In the genomic region with DNA sequence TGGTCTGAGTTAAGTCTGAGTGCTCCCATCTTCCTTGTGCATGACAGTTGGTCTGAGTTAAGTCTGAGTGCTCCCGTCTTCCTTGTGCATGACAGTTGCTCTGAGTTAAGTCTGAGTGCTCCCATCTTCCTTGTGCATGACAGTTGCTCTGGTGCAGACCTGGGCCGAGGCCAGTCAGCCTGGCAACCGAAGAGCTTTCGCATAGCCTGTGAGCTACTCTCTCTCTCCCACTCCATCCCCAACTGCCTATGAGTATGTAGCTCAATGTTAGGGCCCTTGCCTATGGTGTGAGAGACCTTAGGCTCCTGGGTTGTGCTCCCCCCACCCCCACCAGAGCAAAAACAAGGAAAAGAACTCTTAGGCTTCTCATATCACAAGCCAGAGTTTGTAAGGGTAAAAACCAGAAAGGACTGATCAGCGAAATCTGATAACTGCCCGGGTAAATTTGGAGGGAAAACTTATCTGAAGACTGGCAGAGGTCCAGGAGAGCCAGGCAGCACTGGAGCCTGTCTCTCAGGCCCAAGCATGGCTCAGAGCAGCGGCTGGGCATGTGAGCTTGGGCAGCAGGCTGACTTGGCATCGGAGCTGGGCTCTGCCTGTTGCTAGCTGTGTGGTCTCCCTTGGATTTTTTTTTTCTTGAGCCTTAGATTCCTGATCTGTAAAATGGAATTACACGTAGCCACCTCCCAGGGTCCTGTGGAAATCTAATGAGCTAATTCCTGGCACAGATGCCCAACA, we compare ENCODE assay signal across 11 mouse cellular contexts. TPM values are rescaled to one million over a fixed set of nuclear protein-coding genes. Genes with fewer than 3 reads are reported as not detected.
DNase-seq lines count a peak whose midpoint lies in the region; ATAC-seq lines count a peak whose summit lies in the region.
"Had no signal": no experiment of that assay in that cellular context is flagged by ENCODE, and none has a peak within 500 bp of the region (broad histone marks: within the 10 kb centered on the region; RNA-seq: fewer than 3 reads in every experiment).

No protein-coding gene starts in this region.

- no peak for ATAC-seq in limb, embryonic 12.5 days (ENCODE audit: insufficient number of reproducible peaks, insufficient read depth, low FRiP score, low TSS enrichment, low read depth)
- no peak for ATAC-seq in embryonic facial prominence, embryonic 15.5 days (ENCODE audit: insufficient number of reproducible peaks, low FRiP score, low TSS enrichment, low read depth)
- no peak for ATAC-seq in hindbrain, embryonic 15.5 days (ENCODE audit: low FRiP score, low read depth)
- no peak; the same call in 1 of the 2 replicates for ATAC-seq in neural tube, embryonic 14.5 days (ENCODE audit: low read depth)
- ATAC-seq in kidney, embryonic 16.5 days (ENCODE audit: low FRiP score, low TSS enrichment) = no peak
- ATAC-seq: Patski had no signal

- H3K4me3 ChIP-seq in limb, embryonic 12.5 days (replicated peaks) = no peak overlapping the region
- no peak overlapping the region for H3K4me3 ChIP-seq in limb, embryonic 10.5 days
- no peak overlapping the region for H3K4me3 ChIP-seq in embryonic facial prominence, embryonic 15.5 days (replicated peaks)
- H3K4me3 ChIP-seq in hindbrain, embryonic 15.5 days = no peak overlapping the region
- no peak overlapping the region for H3K4me3 ChIP-seq in neural tube, embryonic 14.5 days (ENCODE audit: low read depth, low read length)
- no peak overlapping the region for H3K4me3 ChIP-seq in kidney, embryonic 16.5 days (ENCODE audit: low read length)
- H3K4me3 ChIP-seq: heart, embryonic 12.5 days had no signal

- H3K27ac ChIP-seq in limb, embryonic 12.5 days = peak overlapping the region; percentile 53; the same call in 1 of the 2 replicates
- no peak overlapping the region; the same call in 1 of the 2 replicates for H3K27ac ChIP-seq in limb, embryonic 10.5 days
- peak overlapping the region; percentile 72 for H3K27ac ChIP-seq in embryonic facial prominence, embryonic 15.5 days (replicated peaks)
- H3K27ac ChIP-seq in hindbrain, embryonic 15.5 days (replicated peaks) = peak overlapping the region; percentile 64
- H3K27ac ChIP-seq in neural tube, embryonic 14.5 days (ENCODE audit: low read depth, low read length) = peak overlapping the region; percentile 44
- no peak overlapping the region for H3K27ac ChIP-seq in kidney, embryonic 16.5 days (ENCODE audit: low read length)

- peaks cover 34% of the 10 kb centered on the region for H3K4me1 ChIP-seq in limb, embryonic 12.5 days (replicated peaks)
- H3K4me1 ChIP-seq in limb, embryonic 10.5 days = peaks cover 18% of the 10 kb centered on the region
- peaks cover 47% of the 10 kb centered on the region for H3K4me1 ChIP-seq in embryonic facial prominence, embryonic 15.5 days
- peaks cover 60% of the 10 kb centered on the region for H3K4me1 ChIP-seq in hindbrain, embryonic 15.5 days (replicated peaks)
- H3K4me1 ChIP-seq in neural tube, embryonic 14.5 days (ENCODE audit: control insufficient read depth, insufficient read depth, low read length) = 0 out of 2 replicates have a peak, but pooled peaks cover 9% of the 10 kb centered on the region
- peaks cover 21% of the 10 kb centered on the region for H3K4me1 ChIP-seq in kidney, embryonic 16.5 days (ENCODE audit: insufficient read depth, low read length)

- DNase-seq in limb, embryonic 10.5 days (ENCODE audit: low spot score) = no peak
- DNase-seq in layer of hippocampus, adult 11-12 months (ENCODE audit: low spot score) = no peak
- no peak for DNase-seq in lung, postnatal 36 days
- DNase-seq: kidney, adult 8-10 months had no signal

- 75% methylated on average over 9 of the region's 9 CpGs for WGBS in limb, embryonic 12.5 days
- WGBS in limb, embryonic 10.5 days = 82% methylated on average over 9 of the region's 9 CpGs
- 46% methylated on average over 9 of the region's 9 CpGs for WGBS in embryonic facial prominence, embryonic 15.5 days
- 49% methylated on average over 9 of the region's 9 CpGs for WGBS in hindbrain, embryonic 15.5 days
- 48% methylated on average over 9 of the region's 9 CpGs for WGBS in neural tube, embryonic 14.5 days
- WGBS in kidney, embryonic 16.5 days = 55% methylated on average over 9 of the region's 9 CpGs

- H3K36me3 ChIP-seq in limb, embryonic 12.5 days = peaks cover 50% of the 10 kb centered on the region
- H3K36me3 ChIP-seq in limb, embryonic 10.5 days = peaks cover 48% of the 10 kb centered on the region
- peaks cover 29% of the 10 kb centered on the region for H3K36me3 ChIP-seq in embryonic facial prominence, embryonic 15.5 days
- H3K36me3 ChIP-seq in hindbrain, embryonic 15.5 days = 0 out of 2 replicates have a peak, but pooled peaks cover 6% of the 10 kb centered on the region
- peaks cover 14% of the 10 kb centered on the region; the same call in 1 of the 2 replicates for H3K36me3 ChIP-seq in neural tube, embryonic 14.5 days (ENCODE audit: control insufficient read depth, insufficient read depth, low read length)
- peaks cover 17% of the 10 kb centered on the region for H3K36me3 ChIP-seq in kidney, embryonic 16.5 days (ENCODE audit: insufficient read depth, low read length)

- no peak overlapping the region for H3K9ac ChIP-seq in limb, embryonic 12.5 days (replicated peaks)
- no peak overlapping the region for H3K9ac ChIP-seq in embryonic facial prominence, embryonic 15.5 days
- H3K9ac ChIP-seq in hindbrain, embryonic 15.5 days = no peak overlapping the region
- H3K9ac ChIP-seq in neural tube, embryonic 14.5 days (replicated peaks; ENCODE audit: low read depth, low read length) = 0 out of 2 replicates have a peak overlapping the region, but pooled peaks have one; percentile 7
- H3K9ac ChIP-seq in kidney, embryonic 16.5 days (replicated peaks; ENCODE audit: low read length) = no peak overlapping the region
- H3K9ac ChIP-seq: heart, embryonic 12.5 days had no signal

- no peak overlapping the region for H3K4me2 ChIP-seq in limb, embryonic 12.5 days
- H3K4me2 ChIP-seq in embryonic facial prominence, embryonic 15.5 days (replicated peaks) = no peak overlapping the region
- H3K4me2 ChIP-seq in hindbrain, embryonic 15.5 days = no peak overlapping the region
- H3K4me2 ChIP-seq in neural tube, embryonic 14.5 days (ENCODE audit: low read depth, low read length) = no peak overlapping the region
- H3K4me2 ChIP-seq in kidney, embryonic 16.5 days (replicated peaks; ENCODE audit: low read depth, low read length) = no peak overlapping the region
- H3K4me2 ChIP-seq: heart, embryonic 12.5 days had no signal

- H3K27me3 ChIP-seq in limb, embryonic 12.5 days = no peaks in the 10 kb centered on the region
- no peaks in the 10 kb centered on the region for H3K27me3 ChIP-seq in limb, embryonic 10.5 days (ENCODE audit: low read depth, poor library complexity, severe bottlenecking)
- H3K27me3 ChIP-seq in embryonic facial prominence, embryonic 15.5 days = no peaks in the 10 kb centered on the region
- H3K27me3 ChIP-seq in hindbrain, embryonic 15.5 days = no peaks in the 10 kb centered on the region
- H3K27me3 ChIP-seq in neural tube, embryonic 14.5 days (ENCODE audit: control insufficient read depth, insufficient read depth, low read length) = no peaks in the 10 kb centered on the region
- H3K27me3 ChIP-seq in kidney, embryonic 16.5 days (ENCODE audit: insufficient read depth, low read length) = no peaks in the 10 kb centered on the region
- H3K27me3 ChIP-seq: heart, embryonic 12.5 days; Patski had no signal

- no peaks in the 10 kb centered on the region for H3K9me3 ChIP-seq in limb, embryonic 12.5 days
- H3K9me3 ChIP-seq in limb, embryonic 10.5 days (replicated peaks) = no peaks in the 10 kb centered on the region
- no peaks in the 10 kb centered on the region for H3K9me3 ChIP-seq in embryonic facial prominence, embryonic 15.5 days (replicated peaks)
- H3K9me3 ChIP-seq in hindbrain, embryonic 15.5 days = no peaks in the 10 kb centered on the region
- H3K9me3 ChIP-seq in neural tube, embryonic 14.5 days (ENCODE audit: control insufficient read depth, low read length) = no peaks in the 10 kb centered on the region
- no peaks in the 10 kb centered on the region for H3K9me3 ChIP-seq in kidney, embryonic 16.5 days (ENCODE audit: low read length)
- H3K9me3 ChIP-seq: heart, embryonic 12.5 days had no signal

RNA-seq across cellular contexts. Expression of a gene that starts 46.1 kb away (rescaled TPM):
- polyA plus RNA-seq in limb, embryonic 12.5 days (2016; fragmentation: Nextera tagmentation; extraction: Ambion mirVana) = 24.1 and 26.7 TPM in 2 replicates
- 20.1 and 26.8 TPM in 2 replicates for polyA plus RNA-seq in limb, embryonic 10.5 days (2016; fragmentation: Nextera tagmentation; extraction: Ambion mirVana)
- polyA plus RNA-seq in embryonic facial prominence, embryonic 15.5 days (2015; fragmentation: Nextera tagmentation; extraction: Ambion mirVana) = 23.0 and 24.1 TPM in 2 replicates
- 39.5 and 45.1 TPM in 2 replicates for polyA plus RNA-seq in hindbrain, embryonic 15.5 days (2015; fragmentation: Nextera tagmentation; extraction: Ambion mirVana)
- polyA plus RNA-seq in neural tube, embryonic 14.5 days (2014; fragmentation: Nextera tagmentation; extraction: Ambion mirVana) = 46.6 and 58.4 TPM in 2 replicates
- polyA plus RNA-seq in kidney, embryonic 16.5 days (2015; fragmentation: Nextera tagmentation; extraction: Ambion mirVana) = 10.0 and 12.8 TPM in 2 replicates

Comparison
In these comparisons a context has a peak if more than half of its experiments do, and no peak if none do; other contexts are left out.
1. H3K27ac ChIP-seq: peak in limb, embryonic 12.5 days (single experiment), embryonic facial prominence, embryonic 15.5 days (single experiment), hindbrain, embryonic 15.5 days (single experiment) and neural tube, embryonic 14.5 days (single experiment); none in limb, embryonic 10.5 days (single experiment) and kidney, embryonic 16.5 days (single experiment).